Mouse (Mus musculus): Measurements from ENCODE around the gene Sept10. TPM values are rescaled to one million over a fixed set of nuclear protein-coding genes. Genes with fewer than 3 reads are reported as not detected.
"Not testable (repeated sequence)": the region's sequence is repeated elsewhere in the genome, so short reads cannot be mapped to it uniquely, and the experiment has no call there.

The Sept10 gene
- polyA plus RNA-seq, 1 experiment from 2014 or later, result 39.1 TPM

- Histone ChIP-seq H3K9ac (no peak overlapping the region), H3K36me3 (no peaks in the 10 kb centered on the region), H3K27ac (replicated peaks) (no peak overlapping the region), H3K4me2 (replicated peaks) (no peak overlapping the region), H3K9me3 (replicated peaks) (no peaks in the 10 kb centered on the region), H3K4me1 (no peaks in the 10 kb centered on the region), H3K4me3 (replicated peaks) (no peak overlapping the region), H3K27me3 (no peaks in the 10 kb centered on the region)
- ATAC-seq (ENCODE audit: insufficient number of reproducible peaks, low FRiP score, low TSS enrichment, low read depth), result no peak
- WGBS, result 93% methylated on average over 5 of the region's 5 CpGs
Observed at GRCm38 (mm10) chr10:59104683-59105082, 117.0 kb downstream of the Sept10 start.

- H3K4me1 ChIP-seq; ATAC-seq (ENCODE audit: insufficient number of reproducible peaks, low FRiP score, low TSS enrichment, low read depth); H3K9me3 ChIP-seq (replicated peaks); H3K9ac ChIP-seq; H3K27ac ChIP-seq (replicated peaks); H3K36me3 ChIP-seq; H3K27me3 ChIP-seq; H3K4me2 ChIP-seq (replicated peaks); H3K4me3 ChIP-seq (replicated peaks): not testable (repeated sequence)
- WGBS, result 87% methylated on average over 5 of the region's 5 CpGs
Observed at GRCm38 (mm10) chr10:59103076-59103475, 118.6 kb downstream of the Sept10 start.

- no peak for ATAC-seq (ENCODE audit: insufficient number of reproducible peaks, low FRiP score, low TSS enrichment, low read depth)
- Histone ChIP-seq H3K4me1 (0 out of 2 replicates have a peak, but pooled peaks cover 4% of the 10 kb centered on the region), H3K27ac (replicated peaks) (no peak overlapping the region), H3K9ac (no peak overlapping the region), H3K36me3 (0 out of 2 replicates have a peak, but pooled peaks cover under 1% of the 10 kb centered on the region), H3K4me2 (replicated peaks) (no peak overlapping the region), H3K4me3 (replicated peaks) (no peak overlapping the region), H3K27me3 (no peaks in the 10 kb centered on the region), H3K9me3 (replicated peaks) (no peaks in the 10 kb centered on the region)
- 89% methylated on average over 7 of the region's 7 CpGs for WGBS
Observed at GRCm38 (mm10) chr10:59091988-59092387, 129.7 kb downstream of the Sept10 start.

Other genes with a start within 250 kb of the Sept10 start
- 15.0 and 17.8 TPM in 2 replicates for gene Sowahc, start 106 bp upstream of the Sept10 start, polyA plus RNA-seq (2015; fragmentation: Nextera tagmentation; extraction: Ambion mirVana)
- 106 and 123 TPM in 2 replicates for gene P4ha1, start 101.4 kb upstream of the Sept10 start, polyA plus RNA-seq (2015; fragmentation: Nextera tagmentation; extraction: Ambion mirVana)
- gene Gm10273, start 173.8 kb upstream of the Sept10 start, polyA plus RNA-seq (2015; fragmentation: Nextera tagmentation; extraction: Ambion mirVana), result 9.1 TPM in 1 of 2 replicates, not detected in the other
- gene Pla2g12b, start 181.8 kb upstream of the Sept10 start, polyA plus RNA-seq (2015; fragmentation: Nextera tagmentation; extraction: Ambion mirVana), result 0.20 TPM in 1 of 2 replicates, not detected in the other
- 0.40 and 0.62 TPM in 2 replicates for gene Oit3, start 219.9 kb upstream of the Sept10 start, polyA plus RNA-seq (2015; fragmentation: Nextera tagmentation; extraction: Ambion mirVana)

Measured in embryonic facial prominence, embryonic 15.5 days (tissue).